Comparison of ENCODE assay signal across 8 mouse cellular contexts in genomic region chr3:9173643-9174516, GRCm38 (mm10).
DNase-seq lines count a peak whose midpoint lies in the region; ATAC-seq and TF ChIP-seq lines count a peak whose summit lies in the region.

No protein-coding gene starts in this region.

- no peak overlapping the region for H3K9ac ChIP-seq in forebrain, embryonic 13.5 days
- no peak overlapping the region for H3K9ac ChIP-seq in heart, embryonic 15.5 days
- no peak overlapping the region for H3K9ac ChIP-seq in kidney, postnatal 0 days (ENCODE audit: low read depth, low read length)
- no peak overlapping the region for H3K9ac ChIP-seq in limb, embryonic 15.5 days

- no peak overlapping the region for H3K4me3 ChIP-seq in forebrain, embryonic 13.5 days
- H3K4me3 ChIP-seq in heart, embryonic 15.5 days = peak overlapping the region; percentile 25
- no peak overlapping the region for H3K4me3 ChIP-seq in kidney, postnatal 0 days (replicated peaks; ENCODE audit: low read depth, low read length)
- peak overlapping the region; percentile 7; the same call in 1 of the 2 replicates for H3K4me3 ChIP-seq in limb, embryonic 15.5 days
- no peak overlapping the region for H3K4me3 ChIP-seq in thymus, adult 2 months (ENCODE audit: control insufficient read depth, insufficient read depth, low read length)

- peak; percentile 93 for ATAC-seq in forebrain, embryonic 13.5 days
- ATAC-seq in heart, embryonic 15.5 days (replicated peaks; ENCODE audit: insufficient number of reproducible peaks, insufficient read depth, low FRiP score, low read depth) = peak; percentile 69
- peak; percentile 86 for ATAC-seq in kidney, postnatal 0 days (replicated peaks; ENCODE audit: low FRiP score, low read depth)
- peak; percentile 87 for ATAC-seq in limb, embryonic 15.5 days (ENCODE audit: insufficient number of reproducible peaks, low FRiP score, low TSS enrichment, low read depth)

- H3K4me1 ChIP-seq in forebrain, embryonic 13.5 days = peaks cover 13% of the 10 kb centered on the region
- H3K4me1 ChIP-seq in heart, embryonic 15.5 days (replicated peaks) = peaks cover 12% of the 10 kb centered on the region
- 0 out of 2 replicates have a peak, but pooled peaks cover 2% of the 10 kb centered on the region for H3K4me1 ChIP-seq in kidney, postnatal 0 days (replicated peaks; ENCODE audit: insufficient read depth, low read length)
- H3K4me1 ChIP-seq in limb, embryonic 15.5 days = peaks cover 13% of the 10 kb centered on the region
- H3K4me1 ChIP-seq in thymus, adult 2 months (replicated peaks; ENCODE audit: control insufficient read depth, insufficient read depth, low read length) = 0 out of 2 replicates have a peak, but pooled peaks cover 4% of the 10 kb centered on the region

- peak overlapping the region; percentile 65 for H3K27ac ChIP-seq in forebrain, embryonic 13.5 days
- peak overlapping the region; percentile 81 for H3K27ac ChIP-seq in heart, embryonic 15.5 days
- peak overlapping the region; percentile 82 for H3K27ac ChIP-seq in kidney, postnatal 0 days
- peak overlapping the region; percentile 68 for H3K27ac ChIP-seq in limb, embryonic 15.5 days
- H3K27ac ChIP-seq in thymus, adult 2 months (ENCODE audit: control insufficient read depth, insufficient read depth, low read length) = no peak overlapping the region

- WGBS in forebrain, embryonic 13.5 days = 18% methylated on average over 16 of the region's 16 CpGs
- 21% methylated on average over 16 of the region's 16 CpGs for WGBS in heart, embryonic 15.5 days
- 10% methylated on average over 16 of the region's 16 CpGs for WGBS in kidney, postnatal 0 days
- WGBS in limb, embryonic 15.5 days = 14% methylated on average over 16 of the region's 16 CpGs
- 6% methylated on average over 16 of the region's 16 CpGs for WGBS in thymus, adult 2 months

- 0 out of 2 replicates have a peak, but pooled peaks cover 5% of the 10 kb centered on the region for H3K27me3 ChIP-seq in forebrain, embryonic 13.5 days
- H3K27me3 ChIP-seq in heart, embryonic 15.5 days = no peaks in the 10 kb centered on the region
- no peaks in the 10 kb centered on the region for H3K27me3 ChIP-seq in kidney, postnatal 0 days (ENCODE audit: insufficient read depth, low read length)
- H3K27me3 ChIP-seq in limb, embryonic 15.5 days = no peaks in the 10 kb centered on the region
- no peaks in the 10 kb centered on the region for H3K27me3 ChIP-seq in thymus, adult 2 months (ENCODE audit: control insufficient read depth, insufficient read depth, low read length)

- DNase-seq in urinary bladder, postnatal 14 days (ENCODE audit: low spot score) = peak; percentile 68
- no peak for DNase-seq in urinary bladder, postnatal 10 days (ENCODE audit: low spot score)
- DNase-seq in kidney, postnatal 0 days (ENCODE audit: low spot score) = peak; percentile 65
- DNase-seq in ovary, postnatal 10 days (ENCODE audit: low spot score) = peak; percentile 44
- DNase-seq in thymus, adult 2 months = no peak

- no peaks in the 10 kb centered on the region for H3K9me3 ChIP-seq in forebrain, embryonic 13.5 days (replicated peaks)
- no peaks in the 10 kb centered on the region for H3K9me3 ChIP-seq in heart, embryonic 15.5 days (replicated peaks)
- H3K9me3 ChIP-seq in kidney, postnatal 0 days (replicated peaks; ENCODE audit: low read length) = no peaks in the 10 kb centered on the region
- H3K9me3 ChIP-seq in limb, embryonic 15.5 days = no peaks in the 10 kb centered on the region

- H3K36me3 ChIP-seq in forebrain, embryonic 13.5 days (ENCODE audit: poor library complexity, severe bottlenecking) = no peaks in the 10 kb centered on the region
- no peaks in the 10 kb centered on the region for H3K36me3 ChIP-seq in heart, embryonic 15.5 days
- no peaks in the 10 kb centered on the region for H3K36me3 ChIP-seq in kidney, postnatal 0 days (ENCODE audit: insufficient read depth, low read length)
- no peaks in the 10 kb centered on the region for H3K36me3 ChIP-seq in limb, embryonic 15.5 days
- no peaks in the 10 kb centered on the region for H3K36me3 ChIP-seq in thymus, adult 2 months (ENCODE audit: control insufficient read depth, insufficient read depth, low read length)

- H3K4me2 ChIP-seq in forebrain, embryonic 13.5 days = peak overlapping the region; percentile 39
- H3K4me2 ChIP-seq in heart, embryonic 15.5 days = peak overlapping the region; percentile 55
- peak overlapping the region; percentile 6 for H3K4me2 ChIP-seq in kidney, postnatal 0 days (ENCODE audit: low read length)
- peak overlapping the region; percentile 39 for H3K4me2 ChIP-seq in limb, embryonic 15.5 days

- no peak for TF ChIP-seq POLR2A in thymus, adult 2 months (IDR thresholded peaks at IDR 0.05; ENCODE audit: control insufficient read depth, extremely low read depth, insufficient read depth, low read length, poor library complexity)

- peak; percentile 32; the same call in 1 of the 2 replicates for TF ChIP-seq CTCF in kidney, postnatal 0 days (IDR thresholded peaks at IDR 0.05; ENCODE audit: low read depth)
- no peak for TF ChIP-seq CTCF in thymus, adult 2 months (IDR thresholded peaks at IDR 0.05; ENCODE audit: borderline replicate concordance, control insufficient read depth, extremely low read depth, insufficient read depth, low read length, poor library complexity)

Comparison
In these comparisons a context has a peak if more than half of its experiments do, and no peak if none do; other contexts are left out.
1. DNase-seq: peak in urinary bladder, postnatal 14 days (single experiment), kidney, postnatal 0 days (single experiment) and ovary, postnatal 10 days (single experiment); none in urinary bladder, postnatal 10 days (single experiment) and thymus, adult 2 months (single experiment).
2. H3K4me3 ChIP-seq: peak in heart, embryonic 15.5 days (single experiment) and limb, embryonic 15.5 days (single experiment); none in forebrain, embryonic 13.5 days (single experiment), kidney, postnatal 0 days (single experiment) and thymus, adult 2 months (single experiment).
3. Peak in every context shown above with its lines, with median percentiles within 50 percentile points of each other: ATAC-seq and H3K4me2 ChIP-seq.